ENCODE assay signal across 13 mouse cellular contexts in genomic region chr7:101857094-101857493, GRCm38 (mm10). TPM values are rescaled to one million over a fixed set of nuclear protein-coding genes. Genes with fewer than 3 reads are reported as not detected.
"Had no signal": no experiment of that assay in that cellular context is flagged by ENCODE, and none has a peak within 500 bp of the region (broad histone marks: within the 10 kb centered on the region; RNA-seq: fewer than 3 reads in every experiment).

TSS of gene Folr2 (minus strand) at chr7:101857194.

- DNase-seq: kidney, postnatal 10 days; kidney, postnatal 4 days; liver; lung, postnatal 14 days; right cerebral cortex, postnatal 25 days; thymus, postnatal 4 days had no signal

- H3K27ac ChIP-seq: layer of hippocampus, adult 2 months; limb, embryonic 12.5 days; liver, embryonic 15.5 days; lung, embryonic 15.5 days; midbrain, embryonic 13.5 days had no signal

- ATAC-seq: intestine, postnatal 0 days; midbrain, embryonic 13.5 days had no signal

- H3K4me3 ChIP-seq: layer of hippocampus, adult 2 months; limb, embryonic 12.5 days; liver, embryonic 15.5 days; lung, embryonic 15.5 days; midbrain, embryonic 13.5 days had no signal

- H3K4me1 ChIP-seq: limb, embryonic 12.5 days; liver, embryonic 15.5 days; lung, embryonic 15.5 days; midbrain, embryonic 13.5 days had no signal

- H3K4me2 ChIP-seq: limb, embryonic 12.5 days; liver, embryonic 15.5 days; lung, embryonic 15.5 days; midbrain, embryonic 13.5 days had no signal

- H3K9ac ChIP-seq: limb, embryonic 12.5 days; liver, embryonic 15.5 days; lung, embryonic 15.5 days; midbrain, embryonic 13.5 days had no signal

- H3K27me3 ChIP-seq: limb, embryonic 12.5 days; liver, embryonic 15.5 days; lung, embryonic 15.5 days; midbrain, embryonic 13.5 days had no signal

- H3K36me3 ChIP-seq: limb, embryonic 12.5 days; liver, embryonic 15.5 days; lung, embryonic 15.5 days; midbrain, embryonic 13.5 days had no signal

- H3K9me3 ChIP-seq: limb, embryonic 12.5 days; liver, embryonic 15.5 days; lung, embryonic 15.5 days; midbrain, embryonic 13.5 days had no signal

RNA-seq across cellular contexts. Expression of gene Folr2, which starts in this region (rescaled TPM):
- polyA plus RNA-seq: limb, embryonic 12.5 days; neural tube, embryonic 14.5 days had no signal
